Mouse (Mus musculus) hindbrain, embryonic 16.5 days (tissue): ENCODE results near the gene Phox2a. TPM values are rescaled to one million over a fixed set of nuclear protein-coding genes. Genes with fewer than 3 reads are reported as not detected.

ENCODE experiments used
- ATAC-seq: fragments of 200-750 bp; cut with Nextera tagmentation; 2 replicates; pipeline ENCODE4 v1.8.0; 2017; ENCODE audit warnings: moderate TSS enrichment, moderate library complexity
- H3K27ac ChIP-seq: fragments of 300-500 bp; sonication (generic); 2 replicates; pipeline ENCODE4 v1.5.1; 2014; ENCODE audit warnings: low read depth, mild to moderate bottlenecking, control low read depth, low read length, moderate library complexity
- H3K27me3 ChIP-seq: fragments of 300-500 bp; sonication (generic); replicated peaks from 2 replicates; pipeline ENCODE4 v1.6.1; 2014; ENCODE audit warnings: low read length; ENCODE audit not compliant: control insufficient read depth, insufficient read depth
- H3K36me3 ChIP-seq: fragments of 300-500 bp; sonication (generic); 2 replicates; pipeline ENCODE4 v1.6.1; 2014; ENCODE audit warnings: mild to moderate bottlenecking, low read length, moderate library complexity, mixed read lengths; ENCODE audit not compliant: control insufficient read depth, insufficient read depth
- H3K4me1 ChIP-seq: fragments of 300-500 bp; sonication (generic); 2 replicates; pipeline ENCODE4 v1.6.1; 2014; ENCODE audit warnings: low read depth, low read length; ENCODE audit not compliant: control insufficient read depth, insufficient read depth
- H3K4me2 ChIP-seq: fragments of 300-500 bp; sonication (generic); 2 replicates; pipeline ENCODE4 v1.6.1; 2014; ENCODE audit warnings: mild to moderate bottlenecking, low read length, control low read depth, moderate library complexity
- H3K4me3 ChIP-seq: fragments of 300-500 bp; sonication (generic); 2 replicates; pipeline ENCODE4 v1.5.1; 2014; ENCODE audit warnings: mild to moderate bottlenecking, low read length, control low read depth, moderate library complexity
- H3K9ac ChIP-seq: fragments of 300-500 bp; sonication (generic); 2 replicates; pipeline ENCODE4 v1.6.1; 2014; ENCODE audit warnings: low read depth, mild to moderate bottlenecking, control low read depth, low read length, moderate library complexity
- H3K9me3 ChIP-seq: fragments of 300-500 bp; sonication (generic); 2 replicates; pipeline ENCODE4 v1.6.1; 2014; ENCODE audit warnings: mild to moderate bottlenecking, low read length, moderate library complexity; ENCODE audit not compliant: control insufficient read depth
- WGBS: fragments of 180-500 bp; shearing (Covaris S2); extraction: QIAGEN DNeasy Blood & Tissue Kit; methylation state at CpG from one replicate; pipeline ENCODE4 v1.1.7; 2014; 5-methylcytosine and 5-hydroxymethylcytosine counted together
- polyA plus RNA-seq: library from polyadenylated mRNA; unstranded; fragments of >200 nt; fragmentation: Nextera tagmentation; extraction: Ambion mirVana; gene quantifications from 2 replicates; pipeline ENCODE4 v1.2.1, GENCODE M21; 2015

The Phox2a gene
- polyA plus RNA-seq, 1 experiment from 2014 or later = 1.1 TPM

DNA sequence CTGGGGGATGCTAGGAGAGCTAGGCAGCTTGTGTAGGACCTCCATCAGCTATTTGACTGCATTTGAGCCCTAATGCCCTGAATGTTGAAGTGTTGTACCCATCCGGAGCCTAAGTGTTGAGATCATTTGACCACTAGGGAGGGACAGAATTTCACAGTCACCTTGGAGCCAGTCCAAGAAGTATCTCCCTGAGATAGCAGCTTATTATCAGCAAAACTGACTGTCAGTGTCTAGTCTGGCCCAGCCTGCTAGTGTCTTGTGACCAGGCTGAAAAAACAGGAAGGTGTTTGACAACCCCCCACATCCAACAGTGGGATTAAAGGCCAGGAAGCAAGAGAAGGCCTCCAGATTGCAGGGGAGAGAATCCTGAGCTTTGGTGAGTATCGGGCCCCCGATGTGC is 53.2 kb downstream of the Phox2a start:
- no peak overlapping the region for H3K9ac ChIP-seq
- 80% methylated on average over 3 of the region's 3 CpGs for WGBS
- no peaks in the 10 kb centered on the region for H3K4me1 ChIP-seq
- H3K27me3 ChIP-seq = no peaks in the 10 kb centered on the region
- ATAC-seq = no peak
- H3K4me2 ChIP-seq = no peak overlapping the region
- H3K4me3 ChIP-seq = no peak overlapping the region
- H3K36me3 ChIP-seq = no peaks in the 10 kb centered on the region
- H3K9me3 ChIP-seq = no peaks in the 10 kb centered on the region
- no peak overlapping the region for H3K27ac ChIP-seq

Other genes with a start within 250 kb of the Phox2a start
- gene Art2b, start 232.7 kb upstream of the Phox2a start, polyA plus RNA-seq = not detected in 2 replicates
- 47.3 and 47.6 TPM in 2 replicates for gene Clpb, start 154.7 kb upstream of the Phox2a start, polyA plus RNA-seq
- gene Inppl1, start 19.9 kb downstream of the Phox2a start, polyA plus RNA-seq = 9.3 and 14.3 TPM in 2 replicates
- 1.5 and 2.5 TPM in 2 replicates for gene Folr2, start 38.9 kb downstream of the Phox2a start, polyA plus RNA-seq
- 72.2 and 72.7 TPM in 2 replicates for gene Anapc15, start 45.4 kb downstream of the Phox2a start, polyA plus RNA-seq
- 60.3 and 70.1 TPM in 2 replicates for gene Folr1, start 52.5 kb downstream of the Phox2a start, polyA plus RNA-seq
- 159 and 164 TPM in 2 replicates for gene Lamtor1, start 87.6 kb downstream of the Phox2a start, polyA plus RNA-seq
- gene Tomt, start 88.0 kb downstream of the Phox2a start, polyA plus RNA-seq = 0.38 and 0.62 TPM in 2 replicates
- gene Lrrc51, start 115.6 kb downstream of the Phox2a start, polyA plus RNA-seq = 11.6 and 15.0 TPM in 2 replicates
- gene Numa1, start 115.8 kb downstream of the Phox2a start, polyA plus RNA-seq = 32.7 and 38.9 TPM in 2 replicates
- 4.1 and 4.7 TPM in 2 replicates for gene Il18bp, start 200.4 kb downstream of the Phox2a start, polyA plus RNA-seq
- 35.0 and 35.9 TPM in 2 replicates for gene Rnf121, start 247.2 kb downstream of the Phox2a start, polyA plus RNA-seq
- gene Xndc1, start 247.2 kb downstream of the Phox2a start, polyA plus RNA-seq = 24.6 and 26.9 TPM in 2 replicates
- gene Xntrpc, start 247.4 kb downstream of the Phox2a start, polyA plus RNA-seq = 0.63 and 1.3 TPM in 2 replicates